Mouse (Mus musculus): ENCODE measurements around the gene Mier2. TPM values are rescaled to one million over a fixed set of nuclear protein-coding genes. Genes with fewer than 3 reads are reported as not detected.

Mier2 gene
- polyA plus RNA-seq, 1 experiment from 2014 or later, result 35.3 TPM

- no peak overlapping the region for H3K4me3 ChIP-seq (ENCODE audit: low read depth, low read length)
- H3K4me1 ChIP-seq (ENCODE audit: control insufficient read depth, insufficient read depth, low read length), result no peaks in the 10 kb centered on the region
- DNase-seq (ENCODE audit: low spot score) (no peak), ATAC-seq (no peak)
- no peak overlapping the region for H3K9ac ChIP-seq (ENCODE audit: low read length)
- H3K27me3 ChIP-seq (replicated peaks; ENCODE audit: control insufficient read depth, insufficient read depth, low read length), result no peaks in the 10 kb centered on the region
- peaks cover 71% of the 10 kb centered on the region for H3K36me3 ChIP-seq (ENCODE audit: control insufficient read depth, insufficient read depth, low read length)
- 95% methylated on average over 11 of the region's 11 CpGs for WGBS
- no peak overlapping the region for H3K4me2 ChIP-seq (ENCODE audit: low read length)
- H3K27ac ChIP-seq (ENCODE audit: low read depth, low read length), result no peak overlapping the region
- H3K9me3 ChIP-seq (replicated peaks; ENCODE audit: control insufficient read depth, low read length), result no peaks in the 10 kb centered on the region
Observed at GRCm38 (mm10) chr10:79540746-79541145, 14.3 kb downstream of the Mier2 start.

GRCm38 (mm10) chr10:79539701-79540495, 15.1 kb downstream of the Mier2 start:
- no peaks in the 10 kb centered on the region for H3K27me3 ChIP-seq (replicated peaks; ENCODE audit: control insufficient read depth, insufficient read depth, low read length)
- no peak overlapping the region for H3K4me2 ChIP-seq (ENCODE audit: low read length)
- ATAC-seq (no peak), DNase-seq (ENCODE audit: low spot score) (no peak)
- H3K4me3 ChIP-seq (ENCODE audit: low read depth, low read length), result no peak overlapping the region
- H3K9me3 ChIP-seq (replicated peaks; ENCODE audit: control insufficient read depth, low read length), result no peaks in the 10 kb centered on the region
- no peak overlapping the region for H3K9ac ChIP-seq (ENCODE audit: low read length)
- peaks cover 63% of the 10 kb centered on the region for H3K36me3 ChIP-seq (ENCODE audit: control insufficient read depth, insufficient read depth, low read length)
- 95% methylated on average over 16 of the region's 16 CpGs for WGBS
- H3K27ac ChIP-seq (ENCODE audit: low read depth, low read length), result no peak overlapping the region
- no peaks in the 10 kb centered on the region for H3K4me1 ChIP-seq (ENCODE audit: control insufficient read depth, insufficient read depth, low read length)

GRCm38 (mm10) chr10:79538873-79539272, 16.1 kb downstream of the Mier2 start:
- Histone ChIP-seq H3K9ac (ENCODE audit: low read length) (no peak overlapping the region), H3K4me3 (ENCODE audit: low read depth, low read length) (no peak overlapping the region), H3K9me3 (replicated peaks; ENCODE audit: control insufficient read depth, low read length) (no peaks in the 10 kb centered on the region), H3K27me3 (replicated peaks; ENCODE audit: control insufficient read depth, insufficient read depth, low read length) (no peaks in the 10 kb centered on the region), H3K4me1 (ENCODE audit: control insufficient read depth, insufficient read depth, low read length) (no peaks in the 10 kb centered on the region), H3K4me2 (ENCODE audit: low read length) (no peak overlapping the region), H3K27ac (ENCODE audit: low read depth, low read length) (no peak overlapping the region), H3K36me3 (ENCODE audit: control insufficient read depth, insufficient read depth, low read length) (peaks cover 52% of the 10 kb centered on the region)
- WGBS, result 79% methylated on average over 4 of the region's 4 CpGs
- no peak for ATAC-seq
- no peak for DNase-seq (ENCODE audit: low spot score)

GRCm38 (mm10) chr10:79538323-79538722, 16.7 kb downstream of the Mier2 start:
- no peak overlapping the region; the same call in 1 of the 2 replicates for H3K27ac ChIP-seq (ENCODE audit: low read depth, low read length)
- no peak overlapping the region for H3K4me2 ChIP-seq (ENCODE audit: low read length)
- H3K27me3 ChIP-seq (replicated peaks; ENCODE audit: control insufficient read depth, insufficient read depth, low read length), result no peaks in the 10 kb centered on the region
- 88% methylated on average over 3 of the region's 3 CpGs for WGBS
- no peak overlapping the region for H3K9ac ChIP-seq (ENCODE audit: low read length)
- peaks cover 47% of the 10 kb centered on the region for H3K36me3 ChIP-seq (ENCODE audit: control insufficient read depth, insufficient read depth, low read length)
- DNase-seq (ENCODE audit: low spot score), result no peak
- H3K4me1 ChIP-seq (ENCODE audit: control insufficient read depth, insufficient read depth, low read length), result 0 out of 2 replicates have a peak, but pooled peaks cover under 1% of the 10 kb centered on the region
- H3K4me3 ChIP-seq (ENCODE audit: low read depth, low read length), result no peak overlapping the region
- ATAC-seq, result no peak
- H3K9me3 ChIP-seq (replicated peaks; ENCODE audit: control insufficient read depth, low read length), result no peaks in the 10 kb centered on the region

GRCm38 (mm10) chr10:79537781-79538180, 17.2 kb downstream of the Mier2 start:
- WGBS, result 85% methylated on average over 2 of the region's 2 CpGs
- Histone ChIP-seq H3K4me1 (ENCODE audit: control insufficient read depth, insufficient read depth, low read length) (peaks cover 6% of the 10 kb centered on the region; the same call in 1 of the 2 replicates), H3K4me2 (ENCODE audit: low read length) (no peak overlapping the region), H3K27ac (ENCODE audit: low read depth, low read length) (no peak overlapping the region), H3K36me3 (ENCODE audit: control insufficient read depth, insufficient read depth, low read length) (peaks cover 41% of the 10 kb centered on the region), H3K9me3 (replicated peaks; ENCODE audit: control insufficient read depth, low read length) (no peaks in the 10 kb centered on the region), H3K4me3 (ENCODE audit: low read depth, low read length) (no peak overlapping the region), H3K27me3 (replicated peaks; ENCODE audit: control insufficient read depth, insufficient read depth, low read length) (no peaks in the 10 kb centered on the region), H3K9ac (ENCODE audit: low read length) (no peak overlapping the region)
- ATAC-seq (no peak), DNase-seq (ENCODE audit: low spot score) (no peak)

- 90% methylated on average over 7 of the region's 7 CpGs for WGBS
- H3K36me3 ChIP-seq (ENCODE audit: control insufficient read depth, insufficient read depth, low read length), result peaks cover 37% of the 10 kb centered on the region
Observed at GRCm38 (mm10) chr10:79537271-79537670, 17.7 kb downstream of the Mier2 start.

GRCm38 (mm10) chr10:79536461-79537080, 18.4 kb downstream of the Mier2 start:
- H3K27ac ChIP-seq (ENCODE audit: low read depth, low read length), result no peak overlapping the region
- no peak for ATAC-seq
- peaks cover 30% of the 10 kb centered on the region for H3K36me3 ChIP-seq (ENCODE audit: control insufficient read depth, insufficient read depth, low read length)
- no peaks in the 10 kb centered on the region for H3K27me3 ChIP-seq (replicated peaks; ENCODE audit: control insufficient read depth, insufficient read depth, low read length)
- 70% methylated on average over 12 of the region's 12 CpGs for WGBS
- no peaks in the 10 kb centered on the region for H3K9me3 ChIP-seq (replicated peaks; ENCODE audit: control insufficient read depth, low read length)
- no peak overlapping the region for H3K4me3 ChIP-seq (ENCODE audit: low read depth, low read length)
- no peak overlapping the region for H3K4me2 ChIP-seq (ENCODE audit: low read length)
- DNase-seq (ENCODE audit: low spot score), result no peak
- H3K9ac ChIP-seq (ENCODE audit: low read length), result no peak overlapping the region
- H3K4me1 ChIP-seq (ENCODE audit: control insufficient read depth, insufficient read depth, low read length), result peaks cover 7% of the 10 kb centered on the region; the same call in 1 of the 2 replicates

More at GRCm38 (mm10) chr10:79537271-79537670, 17.7 kb downstream of the Mier2 start:
- ATAC-seq (no peak), DNase-seq (ENCODE audit: low spot score) (no peak)
- Histone ChIP-seq H3K27ac (ENCODE audit: low read depth, low read length) (no peak overlapping the region), H3K9me3 (replicated peaks; ENCODE audit: control insufficient read depth, low read length) (no peaks in the 10 kb centered on the region), H3K4me1 (ENCODE audit: control insufficient read depth, insufficient read depth, low read length) (peaks cover 7% of the 10 kb centered on the region; the same call in 1 of the 2 replicates), H3K9ac (ENCODE audit: low read length) (no peak overlapping the region), H3K27me3 (replicated peaks; ENCODE audit: control insufficient read depth, insufficient read depth, low read length) (no peaks in the 10 kb centered on the region), H3K4me2 (ENCODE audit: low read length) (no peak overlapping the region), H3K4me3 (ENCODE audit: low read depth, low read length) (no peak overlapping the region)

- Histone ChIP-seq H3K36me3 (ENCODE audit: control insufficient read depth, insufficient read depth, low read length) (peaks cover 18% of the 10 kb centered on the region), H3K9me3 (replicated peaks; ENCODE audit: control insufficient read depth, low read length) (no peaks in the 10 kb centered on the region), H3K4me1 (ENCODE audit: control insufficient read depth, insufficient read depth, low read length) (peaks cover 7% of the 10 kb centered on the region; the same call in 1 of the 2 replicates), H3K4me3 (ENCODE audit: low read depth, low read length) (no peak overlapping the region), H3K27me3 (replicated peaks; ENCODE audit: control insufficient read depth, insufficient read depth, low read length) (no peaks in the 10 kb centered on the region), H3K9ac (ENCODE audit: low read length) (no peak overlapping the region), H3K27ac (ENCODE audit: low read depth, low read length) (no peak overlapping the region), H3K4me2 (ENCODE audit: low read length) (no peak overlapping the region)
- 52% methylated on average over 1 of the region's 1 CpGs for WGBS
- no peak for DNase-seq (ENCODE audit: low spot score)
- no peak for ATAC-seq
Observed at GRCm38 (mm10) chr10:79535431-79535830, 19.6 kb downstream of the Mier2 start.

- WGBS, result 74% methylated on average over 2 of the region's 2 CpGs
- H3K27me3 ChIP-seq (replicated peaks; ENCODE audit: control insufficient read depth, insufficient read depth, low read length), result no peaks in the 10 kb centered on the region
- no peak overlapping the region for H3K4me3 ChIP-seq (ENCODE audit: low read depth, low read length)
- no peak for DNase-seq (ENCODE audit: low spot score)
- peaks cover 7% of the 10 kb centered on the region; the same call in 1 of the 2 replicates for H3K4me1 ChIP-seq (ENCODE audit: control insufficient read depth, insufficient read depth, low read length)
- H3K27ac ChIP-seq (ENCODE audit: low read depth, low read length), result no peak overlapping the region
- H3K9me3 ChIP-seq (replicated peaks; ENCODE audit: control insufficient read depth, low read length), result no peaks in the 10 kb centered on the region
- ATAC-seq, result no peak
- no peak overlapping the region for H3K9ac ChIP-seq (ENCODE audit: low read length)
- peaks cover 8% of the 10 kb centered on the region for H3K36me3 ChIP-seq (ENCODE audit: control insufficient read depth, insufficient read depth, low read length)
- no peak overlapping the region for H3K4me2 ChIP-seq (ENCODE audit: low read length)
Observed at GRCm38 (mm10) chr10:79534426-79534825, 20.6 kb downstream of the Mier2 start.

Data from forebrain, embryonic 14.5 days (tissue).